Mouse (Mus musculus) embryo, embryonic 10.5 days (tissue): ENCODE measurements around the gene Itpa.
A peak's percentile ranks its signal among the peaks of the same experiment; 100 is the strongest.
"Not testable (repeated sequence)": the region's sequence is repeated elsewhere in the genome, so short reads cannot be mapped to it uniquely, and the experiment has no call there.

ENCODE experiments used
- DNase-seq: peaks from one replicate; pipeline ENCODE4 v3.0.0-alpha.2; 2015; ENCODE audit warnings: low spot score

The Itpa gene

GRCm38 (mm10) chr2:130667559-130667958 lies at the start of gene Itpa:
Itpa (plus strand) TSS chr2:130667610.
- DNase-seq = peak; percentile 95

GRCm38 (mm10) chr2:130618972-130619371 lies 48.4 kb upstream of the Itpa start:
- no peak for DNase-seq

- peak; percentile 29 for DNase-seq
Measured at GRCm38 (mm10) chr2:130628424-130628823, 39.0 kb upstream of the Itpa start.

- no peak for DNase-seq
Measured at GRCm38 (mm10) chr2:130629080-130629838, 38.2 kb upstream of the Itpa start.

GRCm38 (mm10) chr2:130629839-130630203 lies 37.6 kb upstream of the Itpa start, which contains the start of the genes Fastkd5 and Ubox5:
Fastkd5 (minus strand) TSS chr2:130630027.
Ubox5 (minus strand) TSS chr2:130630038.
- peak; percentile 95 for DNase-seq

- DNase-seq = no peak
Measured at GRCm38 (mm10) chr2:130632416-130632815, 35.0 kb upstream of the Itpa start.

- peak; percentile 70 for DNase-seq
Measured at GRCm38 (mm10) chr2:130632887-130633675, 34.3 kb upstream of the Itpa start.

- DNase-seq = peak; percentile 50
Measured at GRCm38 (mm10) chr2:130634006-130634738, 33.2 kb upstream of the Itpa start.

GRCm38 (mm10) chr2:130634739-130635411 lies 32.5 kb upstream of the Itpa start:
- peak; percentile 66 for DNase-seq

- DNase-seq = no peak
Measured at GRCm38 (mm10) chr2:130635847-130636246, 31.6 kb upstream of the Itpa start.

- DNase-seq = no peak
Measured at GRCm38 (mm10) chr2:130638101-130638611, 29.3 kb upstream of the Itpa start.

- DNase-seq = no peak
Measured at GRCm38 (mm10) chr2:130639276-130639675, 28.1 kb upstream of the Itpa start.

- DNase-seq = no peak
Measured at GRCm38 (mm10) chr2:130641351-130642025, 25.9 kb upstream of the Itpa start.

GRCm38 (mm10) chr2:130642197-130642660 lies 25.2 kb upstream of the Itpa start:
- peak; percentile 49 for DNase-seq

- DNase-seq = peak; percentile 95
Measured at GRCm38 (mm10) chr2:130642684-130643369, 24.6 kb upstream of the Itpa start, which contains the start of gene Lzts3. Lzts3 (minus strand) TSS chr2:130642803.

- DNase-seq = no peak
Measured at GRCm38 (mm10) chr2:130645198-130645597, 22.2 kb upstream of the Itpa start.

- DNase-seq = not testable (repeated sequence)
Measured at GRCm38 (mm10) chr2:130649028-130649427, 18.4 kb upstream of the Itpa start.

GRCm38 (mm10) chr2:130653303-130653702 lies 14.1 kb upstream of the Itpa start:
- DNase-seq = no peak

- no peak for DNase-seq
Measured at GRCm38 (mm10) chr2:130653760-130654159, 13.7 kb upstream of the Itpa start.

- no peak for DNase-seq
Measured at GRCm38 (mm10) chr2:130655660-130656339, 11.6 kb upstream of the Itpa start.
